Mouse (Mus musculus): Measurements from ENCODE around the gene 4921507P07Rik. TPM values are rescaled to one million over a fixed set of nuclear protein-coding genes. Genes with fewer than 3 reads are reported as not detected.
"Not testable (repeated sequence)": the region's sequence is repeated elsewhere in the genome, so short reads cannot be mapped to it uniquely, and the experiment has no call there.

The 4921507P07Rik gene
- total RNA-seq, 2 experiments from 2014 or later, result 0.26 to 0.59 TPM

DNA sequence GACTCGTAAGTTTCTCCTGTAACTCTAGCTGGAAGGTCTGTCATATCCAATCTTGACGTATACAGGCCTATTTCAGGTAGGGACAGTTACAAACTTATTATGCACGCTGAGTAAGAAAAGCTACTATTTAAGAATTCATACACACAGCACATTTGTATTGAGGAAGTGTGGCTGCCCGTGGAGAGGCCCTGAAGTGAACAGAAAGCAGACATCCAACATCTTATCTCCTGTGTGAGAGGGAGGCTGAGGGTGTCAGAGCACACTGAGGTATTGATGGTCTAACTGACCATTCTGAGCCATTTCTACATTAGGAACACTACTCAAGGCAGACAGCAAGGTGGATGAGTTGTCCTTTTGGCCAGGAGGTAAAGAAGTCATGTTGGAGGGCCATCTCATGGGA is 37.6 kb downstream of the 4921507P07Rik start:
- no peak for DNase-seq (ENCODE audit: low spot score in 2 of 2)

DNA sequence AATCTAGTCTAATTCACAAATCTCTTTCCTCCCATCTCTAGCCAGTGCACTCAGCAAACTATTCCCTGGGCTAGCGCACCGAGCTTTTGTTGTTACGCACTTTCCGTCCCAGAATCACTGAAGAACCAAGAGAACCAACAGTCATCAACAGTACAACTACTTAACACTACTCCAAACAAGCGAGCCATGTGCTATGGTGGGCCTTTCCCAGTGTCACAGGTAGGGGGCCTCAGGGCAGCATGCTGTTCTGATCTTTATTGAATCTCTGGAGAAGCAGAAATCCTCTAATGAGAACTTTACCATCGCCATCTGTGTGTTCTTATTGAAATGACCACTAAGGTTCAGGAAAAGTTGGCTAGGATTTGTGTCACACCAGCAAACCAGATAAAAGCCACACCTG is 38.9 kb downstream of the 4921507P07Rik start:
- no peak for DNase-seq (ENCODE audit: low spot score in 2 of 2)

- DNase-seq (ENCODE audit: low spot score in 2 of 2), result not testable (repeated sequence)
These were observed 42.2 kb downstream of the 4921507P07Rik start for GRCm38 (mm10) chr6:50554223-50554622.

DNA sequence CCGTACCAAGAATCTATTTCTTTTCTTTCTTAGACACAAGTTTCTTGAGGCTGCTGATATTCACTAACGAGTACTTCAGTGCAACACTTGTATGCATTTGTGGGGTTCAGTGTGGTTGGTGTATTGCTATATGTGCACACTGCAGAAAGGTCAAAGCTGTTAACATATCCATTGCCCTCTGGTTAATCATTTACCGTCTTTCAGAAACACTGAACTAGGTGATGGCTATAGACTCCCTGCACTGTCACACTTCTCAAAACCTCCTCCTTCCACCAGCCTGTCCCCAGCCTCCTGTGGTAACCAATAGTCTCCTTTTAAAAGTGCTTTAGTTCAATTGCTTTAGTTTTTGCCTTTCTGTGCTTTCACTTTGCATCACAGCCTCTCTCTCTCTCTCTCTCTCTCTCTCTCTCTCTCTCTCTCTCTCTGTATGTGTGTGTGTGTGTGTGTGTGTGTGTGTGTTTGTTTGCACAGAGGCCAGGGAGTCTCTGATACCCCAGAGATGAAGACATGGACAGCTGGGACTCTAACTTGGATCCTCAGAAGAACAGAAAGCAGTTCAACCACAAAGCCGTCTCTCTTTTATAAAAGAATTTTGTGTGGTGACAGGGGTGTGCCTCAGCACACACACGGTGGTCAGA is 43.4 kb downstream of the 4921507P07Rik start:
- DNase-seq (ENCODE audit: low spot score in 2 of 2), result no peak

GRCm38 (mm10) chr6:50549791-50550190 is 46.6 kb downstream of the 4921507P07Rik start:
- no peak for DNase-seq (ENCODE audit: low spot score in 2 of 2)

DNA sequence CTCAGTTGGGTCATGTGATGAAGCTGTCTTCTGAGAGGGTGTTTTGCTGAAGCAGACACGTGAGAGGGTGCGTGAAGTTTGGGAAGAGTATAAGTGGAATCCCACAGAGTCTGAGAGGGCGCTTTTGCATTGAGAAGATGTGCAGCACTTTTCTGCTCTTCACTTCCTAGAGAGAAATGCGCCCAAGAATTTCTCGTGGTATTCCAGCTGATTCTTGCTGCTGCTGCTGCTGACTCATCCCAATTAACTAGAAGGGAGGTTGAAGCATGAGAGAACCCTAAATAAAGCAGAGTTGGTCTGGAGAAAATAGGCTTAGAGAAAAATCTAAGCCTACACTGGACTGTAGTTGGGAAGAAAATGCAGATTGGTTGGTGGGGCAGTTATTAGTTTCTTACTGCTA is 47.4 kb downstream of the 4921507P07Rik start:
- peak; percentile 16 to 31 for DNase-seq (ENCODE audit: low spot score in 2 of 2)

DNA sequence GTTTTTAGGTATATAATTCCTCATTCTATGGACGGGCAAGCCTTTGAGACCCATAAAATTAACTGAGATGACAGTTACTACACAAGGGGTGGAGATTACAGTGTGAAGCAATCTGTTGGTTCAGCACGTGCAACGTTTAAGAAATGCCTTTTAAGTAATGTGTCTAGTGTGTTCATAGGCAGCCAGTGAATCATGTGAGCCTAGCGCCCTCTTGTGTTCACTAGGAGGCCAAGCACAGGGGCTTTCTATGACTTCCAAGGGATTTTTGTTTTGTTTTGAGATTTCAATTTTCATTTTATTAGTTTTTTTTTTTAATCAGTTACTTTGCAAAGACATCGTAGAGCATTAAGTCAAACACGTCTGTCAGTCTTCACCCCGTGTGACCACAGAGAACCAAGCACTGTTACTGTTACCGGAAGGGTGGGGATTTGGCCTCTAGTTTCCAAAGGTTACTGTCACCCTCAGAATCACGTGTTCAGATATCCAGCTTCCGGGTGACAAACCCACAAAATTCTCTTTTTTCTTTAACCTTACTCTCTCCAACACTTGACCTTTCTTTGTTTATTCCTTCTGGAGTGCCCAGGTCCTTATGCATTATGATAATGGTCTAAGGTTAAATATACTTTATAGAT is 50.9 kb downstream of the 4921507P07Rik start:
- peak; percentile 19 to 31 for DNase-seq (ENCODE audit: low spot score in 2 of 2)

- no peak for DNase-seq (ENCODE audit: low spot score in 2 of 2)
These were observed 53.9 kb downstream of the 4921507P07Rik start for GRCm38 (mm10) chr6:50542535-50542934.

- DNase-seq (ENCODE audit: low spot score in 2 of 2), result no peak
These were observed 56.8 kb downstream of the 4921507P07Rik start for GRCm38 (mm10) chr6:50539641-50540040.

DNA sequence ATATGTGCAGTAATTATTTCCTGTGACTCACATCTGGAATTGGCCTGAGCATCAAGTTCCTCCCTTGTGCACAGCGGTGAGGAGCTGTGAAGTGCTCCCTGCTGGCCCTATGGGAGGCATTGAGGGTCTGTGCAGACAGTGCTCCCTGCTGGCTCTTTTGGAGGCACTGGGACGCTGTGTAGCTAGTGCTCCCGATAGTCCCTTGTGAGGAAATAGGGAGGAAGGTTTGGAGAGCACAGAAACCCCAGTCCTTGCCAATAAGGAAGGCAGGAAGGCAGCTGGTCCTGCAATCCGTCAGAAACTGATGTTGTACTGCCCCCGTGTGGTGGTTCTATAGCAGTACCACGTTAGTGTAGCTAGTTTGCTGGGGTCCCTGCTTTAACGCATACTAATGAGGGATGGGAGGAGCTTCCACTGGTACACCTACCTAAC is 60.0 kb downstream of the 4921507P07Rik start:
- peak; percentile 76 to 80 for DNase-seq (ENCODE audit: low spot score in 2 of 2)

GRCm38 (mm10) chr6:50535346-50535745 is 61.1 kb downstream of the 4921507P07Rik start:
- DNase-seq (ENCODE audit: low spot score in 2 of 2), result no peak

GRCm38 (mm10) chr6:50531920-50532319 is 64.5 kb downstream of the 4921507P07Rik start:
- no peak for DNase-seq (ENCODE audit: low spot score in 2 of 2)

GRCm38 (mm10) chr6:50531003-50531402 is 65.4 kb downstream of the 4921507P07Rik start:
- no peak for DNase-seq (ENCODE audit: low spot score in 2 of 2)

- DNase-seq (ENCODE audit: low spot score in 2 of 2), result no peak
These were observed 67.2 kb downstream of the 4921507P07Rik start for GRCm38 (mm10) chr6:50529194-50529593.

GRCm38 (mm10) chr6:50527416-50527815 is 69.0 kb downstream of the 4921507P07Rik start:
- DNase-seq (ENCODE audit: low spot score in 2 of 2), result no peak

GRCm38 (mm10) chr6:50526597-50527024 is 69.8 kb downstream of the 4921507P07Rik start:
- peak; percentile 78 to 81 for DNase-seq (ENCODE audit: low spot score in 2 of 2)

DNA sequence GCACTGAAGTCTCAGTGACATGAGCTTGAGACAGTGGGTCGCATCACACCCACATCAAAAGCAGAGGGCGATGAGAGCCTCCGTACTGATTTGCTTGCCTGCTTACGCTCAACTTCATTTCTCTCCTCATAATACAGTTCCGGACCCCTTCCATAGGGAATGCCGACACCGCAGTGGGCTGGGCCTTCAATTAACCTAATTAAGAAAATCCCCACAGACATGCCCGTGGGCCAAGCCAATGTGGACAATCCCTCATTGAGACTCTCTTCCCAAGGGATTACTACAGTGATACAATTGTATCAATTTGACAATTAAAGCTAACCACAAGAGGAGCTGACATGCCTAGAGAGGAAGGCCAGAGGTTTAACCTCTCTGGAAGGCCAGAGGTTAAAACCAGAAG is 70.6 kb downstream of the 4921507P07Rik start:
- no peak for DNase-seq (ENCODE audit: low spot score in 2 of 2)

DNA sequence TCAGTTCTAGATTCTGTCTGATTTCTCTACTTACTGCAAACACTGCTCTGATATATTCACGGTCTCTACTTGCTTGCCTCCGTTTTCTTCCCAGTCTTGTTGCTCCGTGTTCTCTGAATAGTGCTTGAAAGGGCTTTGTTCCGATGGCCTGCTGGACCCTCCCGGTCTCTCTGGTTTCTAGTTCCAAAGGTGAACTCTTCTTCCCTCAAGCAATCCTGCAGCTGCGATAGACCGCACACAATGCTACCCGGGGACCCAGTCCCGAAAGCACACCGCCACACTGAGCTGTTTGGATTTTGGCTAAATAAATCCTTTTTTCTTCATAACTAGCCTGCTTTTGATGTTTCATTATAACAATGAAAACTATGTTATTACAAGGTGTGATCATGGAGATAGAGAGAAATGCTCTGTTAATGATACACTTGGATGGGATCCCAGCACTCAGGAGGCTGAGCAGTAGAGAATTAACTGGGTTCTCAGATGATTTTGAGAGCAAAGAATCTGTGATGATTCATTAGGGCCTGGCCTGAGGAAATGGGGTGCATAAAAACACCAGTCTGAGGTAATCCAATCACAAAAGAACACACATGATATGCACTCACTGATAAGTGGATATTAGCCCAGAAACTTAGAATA is 72.1 kb downstream of the 4921507P07Rik start:
- DNase-seq (ENCODE audit: low spot score in 2 of 2), result no peak
